Mouse (Mus musculus): ENCODE measurements around the gene Frmd4a. TPM values are rescaled to one million over a fixed set of nuclear protein-coding genes. Genes with fewer than 3 reads are reported as not detected.

Gene Frmd4a
- polyA plus RNA-seq, 1 experiment from 2014 or later = 22.9 TPM

GRCm38 (mm10) chr2:4071831-4072230 is 54.3 kb downstream of the Frmd4a start:
- Histone ChIP-seq H3K4me2 (no peak overlapping the region), H3K9me3 (no peaks in the 10 kb centered on the region)

GRCm38 (mm10) chr2:4083877-4084276 is 66.4 kb downstream of the Frmd4a start:
- Histone ChIP-seq H3K4me2 (no peak overlapping the region), H3K27me3 (replicated peaks) (no peaks in the 10 kb centered on the region), H3K36me3 (no peaks in the 10 kb centered on the region), H3K4me1 (no peaks in the 10 kb centered on the region), H3K9me3 (no peaks in the 10 kb centered on the region), H3K4me3 (replicated peaks) (no peak overlapping the region), H3K27ac (no peak overlapping the region), H3K9ac (no peak overlapping the region)
- WGBS = 76% methylated on average over 6 of the region's 6 CpGs
- ATAC-seq (ENCODE audit: insufficient read depth, low FRiP score, low read depth) = no peak

More at GRCm38 (mm10) chr2:4071831-4072230, 54.3 kb downstream of the Frmd4a start:
- no peak for ATAC-seq (ENCODE audit: insufficient read depth, low FRiP score, low read depth)
- H3K4me3 ChIP-seq (replicated peaks) = no peak overlapping the region
- H3K27me3 ChIP-seq (replicated peaks) = no peaks in the 10 kb centered on the region
- no peaks in the 10 kb centered on the region for H3K4me1 ChIP-seq
- no peak overlapping the region for H3K27ac ChIP-seq
- 54% methylated on average over 7 of the region's 7 CpGs for WGBS
- H3K36me3 ChIP-seq = no peaks in the 10 kb centered on the region
- no peak overlapping the region for H3K9ac ChIP-seq

GRCm38 (mm10) chr2:4097601-4098000 is 80.1 kb downstream of the Frmd4a start:
- no peak overlapping the region for H3K4me3 ChIP-seq (replicated peaks)
- H3K9ac ChIP-seq = no peak overlapping the region
- no peaks in the 10 kb centered on the region for H3K9me3 ChIP-seq
- no peak for ATAC-seq (ENCODE audit: insufficient read depth, low FRiP score, low read depth)
- H3K27ac ChIP-seq = no peak overlapping the region
- WGBS = 91% methylated on average over 1 of the region's 1 CpGs
- H3K4me2 ChIP-seq = no peak overlapping the region
- H3K4me1 ChIP-seq = no peaks in the 10 kb centered on the region
- no peaks in the 10 kb centered on the region for H3K36me3 ChIP-seq
- H3K27me3 ChIP-seq (replicated peaks) = no peaks in the 10 kb centered on the region

GRCm38 (mm10) chr2:4098948-4099776 is 81.6 kb downstream of the Frmd4a start:
- Histone ChIP-seq H3K27me3 (replicated peaks) (no peaks in the 10 kb centered on the region), H3K4me3 (replicated peaks) (no peak overlapping the region), H3K4me1 (no peaks in the 10 kb centered on the region), H3K4me2 (no peak overlapping the region), H3K9me3 (no peaks in the 10 kb centered on the region), H3K36me3 (no peaks in the 10 kb centered on the region), H3K27ac (no peak overlapping the region), H3K9ac (no peak overlapping the region)
- 71% methylated on average over 8 of the region's 8 CpGs for WGBS
- no peak for ATAC-seq (ENCODE audit: insufficient read depth, low FRiP score, low read depth)

- Histone ChIP-seq H3K9me3 (no peaks in the 10 kb centered on the region), H3K4me2 (no peak overlapping the region), H3K4me1 (no peaks in the 10 kb centered on the region), H3K27ac (no peak overlapping the region), H3K36me3 (no peaks in the 10 kb centered on the region), H3K9ac (no peak overlapping the region), H3K27me3 (replicated peaks) (no peaks in the 10 kb centered on the region), H3K4me3 (replicated peaks) (no peak overlapping the region)
- ATAC-seq (ENCODE audit: insufficient read depth, low FRiP score, low read depth) = no peak
Observed at GRCm38 (mm10) chr2:4099777-4100104, 82.2 kb downstream of the Frmd4a start.

- Histone ChIP-seq H3K9ac (no peak overlapping the region), H3K36me3 (no peaks in the 10 kb centered on the region), H3K9me3 (no peaks in the 10 kb centered on the region), H3K4me3 (replicated peaks) (no peak overlapping the region), H3K4me1 (no peaks in the 10 kb centered on the region), H3K27ac (no peak overlapping the region), H3K4me2 (no peak overlapping the region), H3K27me3 (replicated peaks) (no peaks in the 10 kb centered on the region)
- WGBS = 73% methylated on average over 2 of the region's 2 CpGs
- no peak for ATAC-seq (ENCODE audit: insufficient read depth, low FRiP score, low read depth)
Observed at GRCm38 (mm10) chr2:4101370-4101769, 83.9 kb downstream of the Frmd4a start.

GRCm38 (mm10) chr2:4113303-4113920 is 95.9 kb downstream of the Frmd4a start:
- Histone ChIP-seq H3K9me3 (no peaks in the 10 kb centered on the region), H3K36me3 (no peaks in the 10 kb centered on the region), H3K4me1 (no peaks in the 10 kb centered on the region), H3K4me2 (no peak overlapping the region), H3K9ac (no peak overlapping the region), H3K27me3 (replicated peaks) (no peaks in the 10 kb centered on the region), H3K27ac (no peak overlapping the region), H3K4me3 (replicated peaks) (no peak overlapping the region)
- 81% methylated on average over 7 of the region's 7 CpGs for WGBS
- ATAC-seq (ENCODE audit: insufficient read depth, low FRiP score, low read depth) = no peak

- H3K9me3 ChIP-seq = no peaks in the 10 kb centered on the region
- H3K4me1 ChIP-seq = no peaks in the 10 kb centered on the region
- no peak overlapping the region for H3K9ac ChIP-seq
- H3K27ac ChIP-seq = no peak overlapping the region
- no peak for ATAC-seq (ENCODE audit: insufficient read depth, low FRiP score, low read depth)
- no peak overlapping the region for H3K4me3 ChIP-seq (replicated peaks)
- 62% methylated on average over 9 of the region's 9 CpGs for WGBS
- H3K36me3 ChIP-seq = no peaks in the 10 kb centered on the region
- H3K4me2 ChIP-seq = no peak overlapping the region
- H3K27me3 ChIP-seq (replicated peaks) = no peaks in the 10 kb centered on the region
Observed at GRCm38 (mm10) chr2:4119678-4120458, 102.4 kb downstream of the Frmd4a start.

- H3K27me3 ChIP-seq (replicated peaks) = no peaks in the 10 kb centered on the region
- H3K36me3 ChIP-seq = no peaks in the 10 kb centered on the region
- no peak for ATAC-seq (ENCODE audit: insufficient read depth, low FRiP score, low read depth)
- no peak overlapping the region for H3K9ac ChIP-seq
- no peak overlapping the region for H3K27ac ChIP-seq
- no peak overlapping the region for H3K4me3 ChIP-seq (replicated peaks)
- H3K4me2 ChIP-seq = no peak overlapping the region
- H3K9me3 ChIP-seq = no peaks in the 10 kb centered on the region
- 90% methylated on average over 4 of the region's 4 CpGs for WGBS
- no peaks in the 10 kb centered on the region for H3K4me1 ChIP-seq
Observed at GRCm38 (mm10) chr2:4131216-4131615, 113.7 kb downstream of the Frmd4a start.

GRCm38 (mm10) chr2:4137493-4137892 is 120.0 kb downstream of the Frmd4a start:
- Histone ChIP-seq H3K4me3 (replicated peaks) (no peak overlapping the region), H3K36me3 (no peaks in the 10 kb centered on the region), H3K9me3 (no peaks in the 10 kb centered on the region), H3K4me1 (no peaks in the 10 kb centered on the region), H3K27ac (no peak overlapping the region), H3K27me3 (replicated peaks) (no peaks in the 10 kb centered on the region), H3K4me2 (no peak overlapping the region), H3K9ac (no peak overlapping the region)
- 82% methylated on average over 3 of the region's 3 CpGs for WGBS
- ATAC-seq (ENCODE audit: insufficient read depth, low FRiP score, low read depth) = no peak

- H3K27me3 ChIP-seq (replicated peaks) = no peaks in the 10 kb centered on the region
- H3K4me1 ChIP-seq = no peaks in the 10 kb centered on the region
- no peak overlapping the region for H3K9ac ChIP-seq
- ATAC-seq (ENCODE audit: insufficient read depth, low FRiP score, low read depth) = no peak
- no peak overlapping the region for H3K27ac ChIP-seq
- no peak overlapping the region for H3K4me3 ChIP-seq (replicated peaks)
- no peaks in the 10 kb centered on the region for H3K9me3 ChIP-seq
- WGBS = 41% methylated on average over 4 of the region's 4 CpGs
- no peaks in the 10 kb centered on the region for H3K36me3 ChIP-seq
- no peak overlapping the region for H3K4me2 ChIP-seq
Observed at GRCm38 (mm10) chr2:4142221-4142950, 124.9 kb downstream of the Frmd4a start.
